Mouse (Mus musculus) embryonic facial prominence, embryonic 15.5 days (tissue): Measurements from ENCODE around the gene Rin3. TPM values are rescaled to one million over a fixed set of nuclear protein-coding genes. Genes with fewer than 3 reads are reported as not detected.

Source experiments
- ATAC-seq: fragments of 200-750 bp; cut with Nextera tagmentation; 2 replicates; pipeline ENCODE4 v1.8.0; 2017; ENCODE audit warnings: low read depth, moderate TSS enrichment; ENCODE audit not compliant: insufficient number of reproducible peaks, low FRiP score, low TSS enrichment
- H3K27ac ChIP-seq: fragments of 300-500 bp; sonication (generic); replicated peaks from 2 replicates; pipeline ENCODE4 v1.5.1; 2015; ENCODE audit warnings: mild to moderate bottlenecking, inconsistent platforms
- H3K27me3 ChIP-seq: fragments of 300-500 bp; sonication (generic); 2 replicates; pipeline ENCODE4 v1.6.1; 2015; ENCODE audit warnings: inconsistent platforms
- H3K36me3 ChIP-seq: fragments of 300-500 bp; sonication (generic); 2 replicates; pipeline ENCODE4 v1.6.1; 2015; ENCODE audit warnings: mild to moderate bottlenecking, inconsistent platforms
- H3K4me1 ChIP-seq: fragments of 300-500 bp; sonication (generic); 2 replicates; pipeline ENCODE4 v1.6.1; 2015; ENCODE audit warnings: inconsistent platforms
- H3K4me2 ChIP-seq: fragments of 300-500 bp; sonication (generic); replicated peaks from 2 replicates; pipeline ENCODE4 v1.6.1; 2015; ENCODE audit warnings: mild to moderate bottlenecking, inconsistent platforms
- H3K4me3 ChIP-seq: fragments of 300-500 bp; sonication (generic); replicated peaks from 2 replicates; pipeline ENCODE4 v1.5.1; 2015; ENCODE audit warnings: mild to moderate bottlenecking, inconsistent platforms
- H3K9ac ChIP-seq: fragments of 300-500 bp; sonication (generic); 2 replicates; pipeline ENCODE4 v1.6.1; 2015; ENCODE audit warnings: inconsistent platforms
- H3K9me3 ChIP-seq: fragments of 300-500 bp; sonication (generic); replicated peaks from 2 replicates; pipeline ENCODE4 v1.6.1; 2016; ENCODE audit warnings: inconsistent platforms
- WGBS: fragments of 180-500 bp; shearing (Covaris S2); methylation state at CpG from one replicate; pipeline ENCODE4 v1.1.7; 2015; 5-methylcytosine and 5-hydroxymethylcytosine counted together
- polyA plus RNA-seq: library from polyadenylated mRNA; unstranded; fragments of >200 nt; fragmentation: Nextera tagmentation; extraction: Ambion mirVana; gene quantifications from 2 replicates; pipeline ENCODE4 v1.2.1, GENCODE M21; 2015

Gene Rin3
- polyA plus RNA-seq, 1 experiment from 2014 or later = 8.5 TPM

GRCm38 (mm10) chr12:102320322-102320721 is 37.5 kb downstream of the Rin3 start:
- no peak for ATAC-seq
- H3K27me3 ChIP-seq = no peaks in the 10 kb centered on the region
- no peak overlapping the region for H3K9ac ChIP-seq
- no peak overlapping the region for H3K4me3 ChIP-seq
- peaks cover 3% of the 10 kb centered on the region; the same call in 1 of the 2 replicates for H3K36me3 ChIP-seq
- H3K4me1 ChIP-seq = peaks cover 26% of the 10 kb centered on the region
- no peak overlapping the region for H3K4me2 ChIP-seq
- WGBS = 66% methylated on average over 2 of the region's 2 CpGs
- no peak overlapping the region for H3K27ac ChIP-seq
- no peaks in the 10 kb centered on the region for H3K9me3 ChIP-seq

GRCm38 (mm10) chr12:102321064-102321728 is 38.3 kb downstream of the Rin3 start:
- Histone ChIP-seq H3K4me2 (no peak overlapping the region), H3K27ac (no peak overlapping the region), H3K4me3 (no peak overlapping the region), H3K9ac (no peak overlapping the region), H3K4me1 (peaks cover 26% of the 10 kb centered on the region), H3K36me3 (no peaks in the 10 kb centered on the region), H3K27me3 (no peaks in the 10 kb centered on the region), H3K9me3 (no peaks in the 10 kb centered on the region)
- ATAC-seq = no peak
- WGBS = 78% methylated on average over 4 of the region's 4 CpGs

- Histone ChIP-seq H3K27ac (no peak overlapping the region), H3K27me3 (no peaks in the 10 kb centered on the region), H3K4me2 (no peak overlapping the region), H3K9ac (no peak overlapping the region), H3K9me3 (no peaks in the 10 kb centered on the region), H3K4me3 (no peak overlapping the region), H3K4me1 (peaks cover 26% of the 10 kb centered on the region), H3K36me3 (no peaks in the 10 kb centered on the region)
- ATAC-seq = no peak
- 83% methylated on average over 5 of the region's 5 CpGs for WGBS
Measured at GRCm38 (mm10) chr12:102321855-102322254, 39.0 kb downstream of the Rin3 start.

GRCm38 (mm10) chr12:102323392-102323791 is 40.5 kb downstream of the Rin3 start:
- 80% methylated on average over 2 of the region's 2 CpGs for WGBS
- H3K4me1 ChIP-seq = peaks cover 26% of the 10 kb centered on the region
- no peak overlapping the region for H3K9ac ChIP-seq
- no peak overlapping the region for H3K4me3 ChIP-seq
- peak overlapping the region; percentile 29; the same call in 1 of the 2 replicates for H3K27ac ChIP-seq
- ATAC-seq = no peak
- H3K27me3 ChIP-seq = no peaks in the 10 kb centered on the region
- no peaks in the 10 kb centered on the region for H3K9me3 ChIP-seq
- H3K4me2 ChIP-seq = no peak overlapping the region
- no peaks in the 10 kb centered on the region for H3K36me3 ChIP-seq

- Histone ChIP-seq H3K36me3 (no peaks in the 10 kb centered on the region; the same call in 1 of the 2 replicates), H3K27me3 (no peaks in the 10 kb centered on the region), H3K27ac (peak overlapping the region; percentile 29; the same call in 1 of the 2 replicates), H3K4me2 (no peak overlapping the region), H3K4me1 (peaks cover 26% of the 10 kb centered on the region), H3K9me3 (no peaks in the 10 kb centered on the region), H3K9ac (no peak overlapping the region), H3K4me3 (no peak overlapping the region)
- no peak for ATAC-seq
- WGBS = 52% methylated on average over 6 of the region's 6 CpGs
Measured at GRCm38 (mm10) chr12:102324156-102324885, 41.5 kb downstream of the Rin3 start.

- Histone ChIP-seq H3K4me3 (no peak overlapping the region), H3K27ac (no peak overlapping the region), H3K9me3 (no peaks in the 10 kb centered on the region), H3K4me2 (no peak overlapping the region), H3K4me1 (peaks cover 26% of the 10 kb centered on the region), H3K27me3 (no peaks in the 10 kb centered on the region), H3K9ac (no peak overlapping the region), H3K36me3 (no peaks in the 10 kb centered on the region; the same call in 1 of the 2 replicates)
- no peak for ATAC-seq
- 60% methylated on average over 2 of the region's 2 CpGs for WGBS
Measured at GRCm38 (mm10) chr12:102324886-102325220, 42.0 kb downstream of the Rin3 start.

GRCm38 (mm10) chr12:102326753-102327340 is 44.0 kb downstream of the Rin3 start:
- WGBS = 74% methylated on average over 2 of the region's 2 CpGs
- Histone ChIP-seq H3K9ac (no peak overlapping the region), H3K4me2 (no peak overlapping the region), H3K27me3 (no peaks in the 10 kb centered on the region), H3K9me3 (no peaks in the 10 kb centered on the region), H3K4me1 (peaks cover 26% of the 10 kb centered on the region), H3K36me3 (no peaks in the 10 kb centered on the region; the same call in 1 of the 2 replicates), H3K4me3 (no peak overlapping the region), H3K27ac (no peak overlapping the region)
- ATAC-seq = no peak

GRCm38 (mm10) chr12:102327525-102327924 is 44.7 kb downstream of the Rin3 start:
- no peak for ATAC-seq
- no peaks in the 10 kb centered on the region for H3K27me3 ChIP-seq
- no peak overlapping the region for H3K9ac ChIP-seq
- no peak overlapping the region for H3K4me3 ChIP-seq
- no peaks in the 10 kb centered on the region; the same call in 1 of the 2 replicates for H3K36me3 ChIP-seq
- H3K9me3 ChIP-seq = no peaks in the 10 kb centered on the region
- no peak overlapping the region for H3K4me2 ChIP-seq
- peaks cover 23% of the 10 kb centered on the region for H3K4me1 ChIP-seq
- WGBS = 73% methylated on average over 4 of the region's 4 CpGs
- H3K27ac ChIP-seq = no peak overlapping the region

GRCm38 (mm10) chr12:102328090-102328489 is 45.2 kb downstream of the Rin3 start:
- H3K9me3 ChIP-seq = no peaks in the 10 kb centered on the region
- no peak for ATAC-seq
- H3K4me2 ChIP-seq = no peak overlapping the region
- WGBS = 81% methylated on average over 4 of the region's 4 CpGs
- no peak overlapping the region for H3K4me3 ChIP-seq
- peaks cover 20% of the 10 kb centered on the region for H3K4me1 ChIP-seq
- no peak overlapping the region for H3K27ac ChIP-seq
- no peaks in the 10 kb centered on the region for H3K27me3 ChIP-seq
- H3K36me3 ChIP-seq = no peaks in the 10 kb centered on the region; the same call in 1 of the 2 replicates
- H3K9ac ChIP-seq = no peak overlapping the region

GRCm38 (mm10) chr12:102330188-102330587 is 47.3 kb downstream of the Rin3 start:
- H3K9me3 ChIP-seq = no peaks in the 10 kb centered on the region
- H3K27me3 ChIP-seq = no peaks in the 10 kb centered on the region
- no peak overlapping the region for H3K4me2 ChIP-seq
- 97% methylated on average over 4 of the region's 4 CpGs for WGBS
- no peaks in the 10 kb centered on the region for H3K4me1 ChIP-seq
- no peak overlapping the region for H3K9ac ChIP-seq
- no peak for ATAC-seq
- H3K27ac ChIP-seq = no peak overlapping the region
- H3K4me3 ChIP-seq = no peak overlapping the region
- H3K36me3 ChIP-seq = no peaks in the 10 kb centered on the region; the same call in 1 of the 2 replicates

- no peak for ATAC-seq
- H3K9ac ChIP-seq = no peak overlapping the region
- H3K4me3 ChIP-seq = no peak overlapping the region
- no peaks in the 10 kb centered on the region; the same call in 1 of the 2 replicates for H3K36me3 ChIP-seq
- no peaks in the 10 kb centered on the region for H3K27me3 ChIP-seq
- H3K4me2 ChIP-seq = no peak overlapping the region
- H3K9me3 ChIP-seq = no peaks in the 10 kb centered on the region
- no peaks in the 10 kb centered on the region for H3K4me1 ChIP-seq
- no peak overlapping the region for H3K27ac ChIP-seq
Measured at GRCm38 (mm10) chr12:102330731-102331130, 47.9 kb downstream of the Rin3 start.
